Mouse (Mus musculus): Measurements from ENCODE around the gene Hlcs. TPM values are rescaled to one million over a fixed set of nuclear protein-coding genes. Genes with fewer than 3 reads are reported as not detected.

Gene Hlcs
- polyA plus RNA-seq, 1 experiment from 2014 or later, result 7.0 TPM

DNA sequence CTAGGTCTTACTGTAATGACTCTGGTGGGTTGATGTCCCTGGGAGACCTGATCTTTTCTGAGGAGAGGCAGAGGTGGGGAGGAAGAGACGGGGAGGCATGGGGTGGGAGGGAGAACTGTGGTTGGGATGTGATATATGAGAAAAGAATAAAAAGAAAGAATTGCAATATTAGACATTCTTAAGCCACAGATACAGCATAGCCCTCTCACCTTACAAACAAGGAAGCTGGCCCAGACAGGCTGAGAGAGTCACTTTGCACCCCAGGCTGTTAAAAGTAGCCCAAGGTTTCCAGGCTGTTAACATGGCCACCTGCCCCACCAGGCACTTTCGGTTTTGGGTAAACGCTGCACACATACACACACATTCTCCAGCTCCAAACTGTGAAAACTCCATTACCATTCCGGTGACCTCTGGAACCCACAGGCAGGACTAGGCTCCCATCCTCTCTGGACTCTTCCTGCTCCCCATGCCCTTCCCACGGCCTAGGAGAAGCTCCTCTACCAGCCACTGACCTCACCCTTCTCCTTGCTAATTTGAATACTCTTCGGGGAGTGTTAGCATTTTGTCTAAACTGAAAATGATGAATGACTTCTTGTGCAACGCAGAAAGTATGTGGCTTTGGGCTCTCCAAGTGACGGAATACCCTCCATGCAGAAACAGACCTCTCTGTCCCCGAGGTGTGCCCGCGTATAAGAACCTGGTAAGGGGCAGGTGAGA, 90.6 kb downstream of the Hlcs start:
- DNase-seq (ENCODE audit: low spot score) (no peak), ATAC-seq (ENCODE audit: low FRiP score, low TSS enrichment) (no peak)
- H3K4me3 ChIP-seq (ENCODE audit: low read depth, low read length), result no peak overlapping the region
- no peak overlapping the region for H3K27ac ChIP-seq (replicated peaks)
- no peaks in the 10 kb centered on the region; the same call in 1 of the 2 replicates for H3K4me1 ChIP-seq (replicated peaks; ENCODE audit: control insufficient read depth, insufficient read depth)
- H3K9me3 ChIP-seq (ENCODE audit: control insufficient read depth, low read length), result no peaks in the 10 kb centered on the region
- H3K36me3 ChIP-seq (ENCODE audit: control insufficient read depth, insufficient read depth, low read length), result no peaks in the 10 kb centered on the region
- H3K4me2 ChIP-seq (replicated peaks; ENCODE audit: low read depth), result peak overlapping the region; percentile 5
- H3K9ac ChIP-seq (ENCODE audit: low read length), result no peak overlapping the region
- no peaks in the 10 kb centered on the region for H3K27me3 ChIP-seq (ENCODE audit: control insufficient read depth, insufficient read depth, low read length)
- TF ChIP-seq EP300 (optimal IDR thresholded peaks at IDR 0.05) (no peak), CTCF (IDR thresholded peaks at IDR 0.05; ENCODE audit: low read depth) (no peak)
- 38% methylated on average over 11 of the region's 11 CpGs for WGBS

DNA sequence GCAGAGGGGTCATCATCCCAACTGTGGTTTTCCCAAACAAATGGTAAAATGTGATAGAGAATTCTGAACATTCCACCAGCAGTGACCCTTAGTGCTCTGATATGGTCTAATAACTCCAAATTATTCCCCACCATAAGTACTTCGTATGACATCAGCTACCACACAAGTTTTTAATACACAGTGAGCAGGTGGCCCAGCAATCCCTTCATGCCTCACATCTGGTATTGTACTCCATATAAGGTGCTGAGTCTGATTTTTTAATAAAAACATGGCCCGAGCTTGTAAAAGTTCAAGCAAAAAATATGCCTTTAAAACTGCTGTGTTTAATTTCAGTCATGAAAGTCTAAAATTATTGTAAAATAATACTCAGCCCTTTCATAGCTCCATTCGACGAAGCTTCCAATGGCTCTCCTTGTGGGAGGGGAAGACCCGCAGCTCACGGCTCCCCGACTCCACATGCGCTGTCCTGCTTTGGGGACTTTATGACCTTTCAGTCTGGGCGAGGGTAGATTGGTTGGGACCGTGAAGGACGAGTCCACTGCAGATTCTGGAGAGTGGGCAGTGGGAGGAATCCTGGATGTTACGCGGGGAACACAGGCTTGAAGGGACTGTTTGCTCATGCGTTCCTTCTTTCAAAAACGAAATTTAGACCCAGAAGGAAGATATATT, 102.5 kb downstream of the Hlcs start:
- no peak overlapping the region for H3K4me2 ChIP-seq (replicated peaks; ENCODE audit: low read depth)
- DNase-seq (ENCODE audit: low spot score) (no peak), ATAC-seq (ENCODE audit: low FRiP score, low TSS enrichment) (no peak)
- H3K4me3 ChIP-seq (ENCODE audit: low read depth, low read length), result no peak overlapping the region
- no peak overlapping the region for H3K9ac ChIP-seq (ENCODE audit: low read length)
- WGBS, result 62% methylated on average over 15 of the region's 15 CpGs
- TF ChIP-seq CTCF (IDR thresholded peaks at IDR 0.05; ENCODE audit: low read depth) (no peak), EP300 (optimal IDR thresholded peaks at IDR 0.05) (no peak)
- H3K4me1 ChIP-seq (replicated peaks; ENCODE audit: control insufficient read depth, insufficient read depth), result no peaks in the 10 kb centered on the region; the same call in 1 of the 2 replicates
- H3K9me3 ChIP-seq (ENCODE audit: control insufficient read depth, low read length), result no peaks in the 10 kb centered on the region
- H3K36me3 ChIP-seq (ENCODE audit: control insufficient read depth, insufficient read depth, low read length), result no peaks in the 10 kb centered on the region
- no peak overlapping the region for H3K27ac ChIP-seq (replicated peaks)
- H3K27me3 ChIP-seq (ENCODE audit: control insufficient read depth, insufficient read depth, low read length), result no peaks in the 10 kb centered on the region

DNA sequence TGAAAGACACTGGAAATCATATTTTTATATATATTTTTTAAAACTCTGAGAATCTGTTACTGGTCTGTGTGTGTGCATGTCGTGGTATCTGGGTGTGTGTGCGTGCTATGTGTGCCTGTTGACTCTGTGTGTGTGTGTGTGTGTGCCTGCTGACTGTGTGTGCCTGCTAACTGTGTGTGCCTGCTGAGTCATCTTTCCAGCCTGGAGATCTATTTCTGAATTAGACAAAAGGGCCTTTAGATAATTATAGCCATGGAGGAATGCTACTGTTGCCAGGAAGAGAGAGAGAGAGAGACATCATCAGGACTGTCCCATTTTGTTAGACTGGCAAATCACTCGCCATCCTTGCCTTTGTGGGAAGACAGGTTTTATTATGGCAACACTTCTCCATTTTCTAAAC, 103.7 kb downstream of the Hlcs start:
- Histone ChIP-seq H3K36me3 (ENCODE audit: control insufficient read depth, insufficient read depth, low read length) (no peaks in the 10 kb centered on the region), H3K27me3 (ENCODE audit: control insufficient read depth, insufficient read depth, low read length) (no peaks in the 10 kb centered on the region), H3K9ac (ENCODE audit: low read length) (no peak overlapping the region), H3K27ac (replicated peaks) (no peak overlapping the region), H3K4me3 (ENCODE audit: low read depth, low read length) (no peak overlapping the region), H3K9me3 (ENCODE audit: control insufficient read depth, low read length) (no peaks in the 10 kb centered on the region), H3K4me2 (replicated peaks; ENCODE audit: low read depth) (no peak overlapping the region), H3K4me1 (replicated peaks; ENCODE audit: control insufficient read depth, insufficient read depth) (no peaks in the 10 kb centered on the region; the same call in 1 of the 2 replicates)
- DNase-seq (ENCODE audit: low spot score), result peak; percentile 57
- TF ChIP-seq CTCF (IDR thresholded peaks at IDR 0.05; ENCODE audit: low read depth) (no peak), EP300 (optimal IDR thresholded peaks at IDR 0.05) (no peak)
- WGBS, result 61% methylated on average over 3 of the region's 3 CpGs
- peak; percentile 73; the same call in 1 of the 2 replicates for ATAC-seq (ENCODE audit: low FRiP score, low TSS enrichment)

DNA sequence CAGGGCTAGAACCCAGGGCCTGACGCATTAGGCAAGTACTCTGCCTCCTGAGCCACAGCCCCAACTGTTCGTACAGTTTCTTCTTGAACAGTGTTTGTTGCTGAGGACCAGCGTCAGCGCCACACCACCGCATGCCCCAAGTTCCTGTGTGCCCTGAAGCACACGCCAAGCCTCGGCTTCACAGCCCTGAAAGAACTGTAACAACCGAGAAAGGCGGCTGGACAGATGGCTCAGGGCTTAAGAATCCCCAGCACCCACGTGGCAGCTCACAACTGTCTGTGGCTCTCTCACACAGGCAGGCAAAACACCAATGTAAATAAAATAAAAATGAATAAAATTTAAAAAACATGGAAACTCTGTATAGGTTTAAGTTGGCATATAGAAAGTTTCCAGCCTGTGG, 104.5 kb downstream of the Hlcs start:
- H3K27me3 ChIP-seq (ENCODE audit: control insufficient read depth, insufficient read depth, low read length), result no peaks in the 10 kb centered on the region
- H3K36me3 ChIP-seq (ENCODE audit: control insufficient read depth, insufficient read depth, low read length), result no peaks in the 10 kb centered on the region
- no peak overlapping the region for H3K4me3 ChIP-seq (ENCODE audit: low read depth, low read length)
- H3K27ac ChIP-seq (replicated peaks), result no peak overlapping the region
- 78% methylated on average over 10 of the region's 10 CpGs for WGBS
- H3K9ac ChIP-seq (ENCODE audit: low read length), result no peak overlapping the region
- no peak for ATAC-seq (ENCODE audit: low FRiP score, low TSS enrichment)
- TF ChIP-seq CTCF (IDR thresholded peaks at IDR 0.05; ENCODE audit: low read depth) (no peak), EP300 (optimal IDR thresholded peaks at IDR 0.05) (no peak)
- H3K9me3 ChIP-seq (ENCODE audit: control insufficient read depth, low read length), result no peaks in the 10 kb centered on the region
- H3K4me1 ChIP-seq (replicated peaks; ENCODE audit: control insufficient read depth, insufficient read depth), result no peaks in the 10 kb centered on the region; the same call in 1 of the 2 replicates
- DNase-seq (ENCODE audit: low spot score), result no peak
- H3K4me2 ChIP-seq (replicated peaks; ENCODE audit: low read depth), result no peak overlapping the region

DNA sequence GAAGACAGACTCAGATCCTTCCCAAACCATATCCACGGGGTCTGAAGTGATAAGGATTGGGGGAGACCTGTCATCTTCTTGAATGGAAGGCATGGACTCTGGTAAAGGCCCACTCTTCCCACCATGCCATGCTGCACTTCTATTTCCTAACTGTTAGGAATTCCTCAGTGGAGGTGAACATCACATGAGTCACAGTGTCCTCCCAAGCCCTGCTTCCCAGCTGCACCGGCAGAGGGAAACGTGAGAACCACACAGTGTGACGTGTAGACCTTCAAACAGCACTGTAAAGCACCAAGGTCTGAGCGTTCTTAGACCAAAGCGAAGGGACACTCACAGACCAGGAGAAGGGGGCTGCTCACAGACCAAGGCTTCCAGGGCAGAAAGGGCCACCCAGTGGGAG, 105.2 kb downstream of the Hlcs start:
- TF ChIP-seq EP300 (optimal IDR thresholded peaks at IDR 0.05) (no peak), CTCF (IDR thresholded peaks at IDR 0.05; ENCODE audit: low read depth) (no peak)
- no peaks in the 10 kb centered on the region for H3K9me3 ChIP-seq (ENCODE audit: control insufficient read depth, low read length)
- no peak overlapping the region for H3K27ac ChIP-seq (replicated peaks)
- no peaks in the 10 kb centered on the region; the same call in 1 of the 2 replicates for H3K4me1 ChIP-seq (replicated peaks; ENCODE audit: control insufficient read depth, insufficient read depth)
- no peak overlapping the region for H3K4me2 ChIP-seq (replicated peaks; ENCODE audit: low read depth)
- ATAC-seq (ENCODE audit: low FRiP score, low TSS enrichment) (no peak), DNase-seq (ENCODE audit: low spot score) (no peak)
- H3K4me3 ChIP-seq (ENCODE audit: low read depth, low read length), result no peak overlapping the region
- WGBS, result 84% methylated on average over 6 of the region's 6 CpGs
- no peak overlapping the region for H3K9ac ChIP-seq (ENCODE audit: low read length)
- no peaks in the 10 kb centered on the region for H3K27me3 ChIP-seq (ENCODE audit: control insufficient read depth, insufficient read depth, low read length)
- H3K36me3 ChIP-seq (ENCODE audit: control insufficient read depth, insufficient read depth, low read length), result no peaks in the 10 kb centered on the region
